Mouse (Mus musculus): Measurements from ENCODE around the gene Erg.

The Erg gene

DNA sequence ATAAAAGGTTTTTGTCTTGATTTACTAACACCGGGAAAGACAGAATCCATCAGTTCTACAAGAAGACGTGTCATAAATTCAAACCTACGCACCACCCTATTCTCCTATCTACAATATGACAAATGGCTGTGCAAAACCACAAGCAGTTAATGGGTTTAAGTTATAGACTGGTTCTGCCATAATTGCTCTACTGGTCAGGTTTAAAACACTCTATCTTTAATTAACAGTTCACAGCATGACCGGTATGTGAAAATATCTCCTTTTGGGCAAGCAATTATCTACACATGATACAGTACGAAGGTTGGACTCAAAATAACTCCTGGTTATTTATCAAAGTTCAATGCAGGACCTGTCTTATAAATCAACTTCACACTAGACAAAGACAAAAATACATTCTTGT lies 107.8 kb downstream of the Erg start:
- DNase-seq (ENCODE audit: low spot score), result no peak

DNA sequence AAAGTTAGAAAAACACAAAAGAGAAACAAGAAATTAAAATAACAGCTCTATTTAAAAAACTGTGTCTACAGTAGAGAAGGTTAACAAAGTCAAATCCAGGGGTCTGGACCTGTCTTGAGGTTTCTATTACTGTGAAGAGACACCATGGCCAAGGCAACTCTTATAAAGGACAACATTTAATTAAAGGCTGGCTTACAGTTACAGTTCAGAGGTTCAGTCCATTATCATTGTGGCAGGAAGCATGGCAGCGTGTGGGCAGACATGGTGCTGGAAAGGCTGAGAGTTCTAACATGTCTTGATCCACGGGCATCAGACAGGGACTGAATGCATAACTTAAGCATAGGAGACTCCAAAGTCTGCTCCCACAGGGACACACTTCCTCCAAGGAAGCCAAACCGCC lies 111.4 kb downstream of the Erg start:
- no peak for DNase-seq (ENCODE audit: low spot score)

DNA sequence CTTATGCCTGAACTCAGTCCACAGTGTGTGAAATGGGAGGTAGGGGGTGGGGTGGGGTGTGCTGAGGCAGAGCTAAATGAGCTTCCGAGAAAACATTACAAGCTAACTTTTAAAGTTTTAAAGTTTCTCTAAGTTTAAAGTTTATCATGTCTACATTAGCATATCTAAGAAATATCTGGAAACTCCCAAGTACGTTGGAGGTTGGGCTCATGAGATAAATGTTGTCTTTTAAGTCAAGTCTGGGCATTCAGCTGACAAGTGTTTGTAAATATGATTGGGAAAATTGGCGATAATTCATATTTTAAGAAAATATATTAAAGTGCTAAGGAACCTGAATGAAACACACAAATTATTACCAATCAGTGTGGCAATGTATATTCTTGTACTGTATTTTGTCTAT lies 112.4 kb downstream of the Erg start:
- DNase-seq (ENCODE audit: low spot score), result no peak

DNA sequence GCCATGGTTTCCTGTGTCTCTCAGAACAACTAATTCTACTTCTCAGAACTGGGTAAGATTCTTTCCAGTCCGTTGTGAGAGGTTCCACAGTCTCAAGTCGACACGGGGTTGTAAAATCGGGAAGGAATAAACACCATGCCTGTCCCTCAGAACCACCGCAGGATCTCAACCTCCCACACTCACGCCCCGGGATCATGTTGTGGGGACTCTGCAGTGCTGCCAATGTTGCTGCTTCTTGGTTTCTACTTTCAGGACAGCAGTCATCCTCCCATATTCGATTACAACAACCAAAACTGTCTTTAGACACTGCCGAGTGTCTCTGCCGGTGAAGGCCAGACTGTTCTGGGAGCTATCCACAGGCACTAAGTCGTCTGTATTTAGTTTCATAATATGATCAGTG lies 113.6 kb downstream of the Erg start:
- no peak for DNase-seq (ENCODE audit: low spot score)

DNA sequence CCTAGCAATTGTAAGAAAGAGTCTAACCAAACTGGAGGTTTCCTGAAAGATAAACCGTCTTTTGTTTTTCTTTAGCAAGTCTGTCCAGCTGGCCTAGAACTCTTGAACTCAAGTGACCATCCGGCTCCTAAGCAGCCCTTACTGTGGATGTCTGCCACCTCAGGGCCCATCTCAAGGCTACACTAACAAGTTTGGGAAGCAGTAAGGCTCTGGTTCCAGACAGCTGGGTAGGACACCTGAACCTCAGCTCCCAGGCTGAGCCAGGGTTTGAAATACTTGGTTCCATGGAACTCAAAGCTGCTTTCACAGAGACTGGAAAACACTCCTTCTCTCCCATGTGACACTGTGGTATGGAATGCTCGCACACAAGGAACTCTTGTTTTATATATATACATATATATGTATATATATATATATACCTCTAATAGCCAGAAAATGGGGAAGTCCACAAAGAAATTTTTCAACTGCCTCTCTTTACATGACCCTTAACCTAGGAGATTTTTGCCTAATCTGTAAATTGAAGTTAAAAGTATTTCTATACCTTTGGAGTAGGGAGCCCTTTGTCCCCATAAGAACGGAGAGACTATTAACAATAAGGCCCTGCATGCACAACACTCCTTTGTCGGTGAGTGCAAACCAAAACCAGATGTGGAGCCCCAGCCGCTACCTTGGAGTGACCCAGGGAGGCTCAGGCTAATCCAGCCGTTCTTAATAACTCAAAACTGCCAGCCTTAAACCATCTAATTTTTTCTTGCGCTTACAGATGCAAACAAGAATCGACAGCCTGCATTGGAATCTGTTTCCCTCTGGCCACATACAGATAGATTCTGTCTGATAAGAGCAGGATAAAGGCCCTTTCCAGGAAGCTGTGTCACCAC lies 116.9 kb downstream of the Erg start:
- DNase-seq (ENCODE audit: low spot score), result no peak

DNA sequence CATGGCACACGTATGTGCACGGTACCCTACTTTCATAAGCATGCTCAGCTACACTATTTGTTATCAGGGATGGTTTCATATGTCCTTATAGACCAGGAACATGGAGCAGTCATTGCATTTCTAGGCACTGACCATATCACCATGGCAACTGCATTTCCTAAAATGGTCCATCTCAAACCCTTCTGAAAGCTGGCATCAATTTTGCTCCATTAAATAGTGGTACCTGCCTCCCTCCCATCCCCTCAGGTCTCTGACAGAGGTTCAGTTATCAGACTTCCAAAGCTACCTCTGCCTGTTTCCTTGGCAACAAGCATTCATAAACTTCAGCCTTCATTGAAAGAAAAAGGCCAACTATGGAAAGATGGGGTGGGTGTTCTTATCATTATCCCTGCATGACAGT lies 118.5 kb downstream of the Erg start:
- DNase-seq (ENCODE audit: low spot score), result no peak

DNA sequence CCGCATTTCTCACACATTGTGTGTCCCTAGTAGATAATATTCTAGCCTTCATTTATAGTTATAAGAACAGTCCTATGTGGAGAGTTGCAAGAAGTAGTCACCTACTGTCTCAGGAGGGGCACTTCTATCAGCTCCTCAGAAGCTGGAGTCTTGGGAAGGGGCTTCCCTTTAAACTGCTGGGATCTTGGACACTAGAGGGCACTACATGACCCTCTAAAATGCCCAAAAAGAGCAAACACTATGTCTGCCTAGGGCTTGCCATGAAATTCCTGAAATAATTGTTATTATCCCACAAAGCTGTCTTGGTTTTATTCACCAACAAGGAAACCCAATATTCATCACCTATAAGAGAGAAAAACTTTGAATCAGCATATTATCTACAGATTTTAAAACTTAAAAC lies 119.8 kb downstream of the Erg start:
- no peak for DNase-seq (ENCODE audit: low spot score)

DNA sequence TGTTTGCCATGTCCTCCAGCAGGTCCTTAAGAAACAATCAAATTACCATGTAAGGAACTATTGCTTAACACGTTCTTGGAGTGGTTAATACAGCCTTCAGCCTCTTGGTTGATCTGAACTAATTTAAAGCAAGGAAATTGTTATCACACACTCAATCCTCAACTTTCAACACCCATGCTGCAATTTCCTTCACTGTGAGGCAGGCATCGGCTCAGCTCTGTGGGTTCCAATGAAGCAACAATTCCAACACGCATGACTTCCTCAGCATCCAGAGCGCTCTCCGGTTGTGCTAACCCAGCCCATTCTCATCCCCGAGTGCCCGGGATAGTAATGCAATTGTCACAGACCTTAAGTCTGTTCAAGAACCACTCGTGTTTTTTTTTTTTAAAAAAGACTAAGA lies 121.8 kb downstream of the Erg start:
- no peak for DNase-seq (ENCODE audit: low spot score)

DNA sequence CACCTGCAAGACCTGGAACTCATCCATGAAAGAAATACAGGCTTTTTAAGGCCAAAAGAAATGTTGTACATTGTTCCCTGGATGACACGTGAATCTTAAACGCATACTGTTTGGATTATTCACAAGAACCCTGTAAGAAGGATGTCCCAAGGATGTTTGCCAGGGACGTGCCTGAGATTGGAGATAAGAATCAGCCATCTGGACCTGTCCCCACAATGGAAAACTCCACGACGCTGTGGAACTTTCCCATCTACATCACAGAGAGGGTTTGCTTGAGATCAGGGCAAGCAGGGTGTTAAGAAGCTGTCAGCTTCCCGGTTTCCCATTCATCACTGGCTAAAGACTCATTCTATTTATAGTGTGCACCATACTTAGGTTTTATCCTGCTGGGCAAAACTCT lies 122.6 kb downstream of the Erg start:
- no peak for DNase-seq (ENCODE audit: low spot score)

DNA sequence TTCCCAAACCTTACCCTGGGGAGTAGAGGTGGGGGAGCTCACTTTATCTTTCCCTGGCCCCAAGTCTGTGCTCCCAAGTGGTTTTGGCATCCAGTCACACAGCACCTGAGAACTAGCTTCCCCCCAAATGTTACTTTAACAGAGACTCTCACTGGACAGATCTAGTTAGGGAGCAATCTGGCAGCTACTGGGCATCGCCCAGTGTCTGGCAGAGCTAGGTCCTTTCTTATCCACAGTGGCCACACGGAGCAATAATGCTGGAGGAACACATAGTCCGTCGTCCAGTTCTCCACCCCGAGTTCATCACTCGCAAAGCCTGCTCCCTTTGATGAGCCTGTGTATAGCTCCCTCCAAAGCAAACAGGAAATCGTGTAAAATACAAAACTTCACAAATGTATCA lies 124.5 kb downstream of the Erg start:
- DNase-seq (ENCODE audit: low spot score), result no peak

DNA sequence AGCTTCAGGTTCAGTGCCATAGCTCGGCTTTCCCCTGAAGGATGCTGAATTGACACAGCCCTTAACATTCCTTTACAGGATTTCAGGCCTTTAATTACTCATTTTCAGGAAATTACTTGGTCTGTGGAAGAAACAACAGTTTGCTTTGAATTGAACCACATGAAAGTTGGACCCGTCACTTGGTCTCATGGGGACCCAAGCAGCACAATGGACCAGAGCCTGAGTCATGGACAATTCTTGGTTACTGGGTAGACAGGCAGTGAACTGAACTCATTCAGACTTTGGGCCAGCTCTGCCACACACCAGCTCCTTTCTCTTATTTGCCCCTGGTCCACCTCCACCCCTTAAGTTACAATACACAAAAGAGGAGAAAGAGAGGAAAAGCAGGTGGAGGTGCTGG lies 126.1 kb downstream of the Erg start:
- DNase-seq (ENCODE audit: low spot score), result no peak

DNA sequence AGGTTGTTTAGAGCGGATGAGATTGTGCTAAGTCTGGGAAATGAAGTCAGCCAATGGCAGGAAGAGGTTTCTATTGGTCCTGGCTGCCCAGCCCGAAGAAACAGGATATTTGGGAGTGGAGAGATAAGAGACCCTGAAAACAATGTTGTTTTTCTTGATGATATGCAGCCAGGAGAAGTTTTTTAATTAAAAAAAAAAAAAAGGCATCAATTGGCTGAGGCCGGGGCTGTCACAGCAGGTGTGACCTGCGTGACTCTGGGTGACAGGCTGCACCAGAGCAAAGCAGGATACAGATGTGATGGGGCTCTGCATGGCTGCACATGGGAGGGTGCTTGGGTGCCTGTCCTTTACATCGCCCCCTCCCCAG lies 127.1 kb downstream of the Erg start:
- no peak for DNase-seq (ENCODE audit: low spot score)

DNA sequence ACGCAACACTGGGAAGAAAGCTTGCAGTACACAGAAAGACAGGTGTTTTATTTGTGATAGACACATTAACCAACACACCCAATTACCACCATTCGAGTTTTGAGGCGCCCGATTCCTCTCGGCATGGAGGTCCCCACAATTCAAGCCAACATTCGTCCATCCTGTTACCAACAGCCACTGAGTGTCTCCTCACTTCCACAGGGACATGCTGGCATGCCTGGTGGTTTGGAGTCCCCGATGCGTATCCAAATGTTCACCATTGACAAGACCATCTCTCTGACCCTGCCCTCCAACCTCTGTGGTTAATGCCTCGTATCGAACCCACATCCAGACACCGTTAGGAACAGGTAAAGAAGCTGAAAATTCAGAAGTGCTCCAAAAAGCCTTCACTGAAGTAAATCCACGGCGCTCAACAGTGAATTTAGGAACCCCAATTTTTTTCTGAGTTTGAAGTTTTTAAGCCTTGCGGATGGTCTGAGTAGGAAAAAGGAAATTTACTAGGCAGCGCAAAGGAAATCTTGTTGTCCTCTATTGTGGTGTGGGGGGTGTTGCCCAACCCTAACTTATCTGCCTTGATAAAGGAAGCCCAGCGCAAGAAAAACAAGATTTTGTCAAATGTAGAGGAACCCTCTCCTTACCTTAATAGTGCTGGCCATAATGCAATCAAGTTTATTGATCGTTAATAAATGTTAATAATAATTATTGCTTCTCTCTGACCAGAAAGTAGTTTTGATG lies 127.6 kb downstream of the Erg start:
- DNase-seq (ENCODE audit: low spot score), result no peak

DNA sequence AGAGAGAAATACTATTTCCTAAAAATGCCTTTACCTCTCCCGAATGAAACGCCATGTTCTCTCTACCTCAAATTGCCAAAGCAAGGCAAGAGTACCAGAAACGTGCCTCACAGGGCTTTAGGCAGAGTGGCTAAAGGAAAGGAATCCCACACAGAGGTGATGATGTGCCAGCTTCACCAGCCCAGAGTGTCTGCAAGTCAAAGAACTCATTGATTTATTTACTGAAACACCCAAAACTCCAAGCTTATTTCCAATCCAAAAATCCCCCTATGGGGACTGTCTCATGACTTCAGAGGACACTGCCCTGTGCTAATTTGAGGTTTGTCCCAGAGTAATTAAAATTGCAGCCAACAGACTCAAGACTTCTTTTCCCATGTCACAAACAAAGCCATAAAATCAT lies 129.4 kb downstream of the Erg start:
- no peak for DNase-seq (ENCODE audit: low spot score)

DNA sequence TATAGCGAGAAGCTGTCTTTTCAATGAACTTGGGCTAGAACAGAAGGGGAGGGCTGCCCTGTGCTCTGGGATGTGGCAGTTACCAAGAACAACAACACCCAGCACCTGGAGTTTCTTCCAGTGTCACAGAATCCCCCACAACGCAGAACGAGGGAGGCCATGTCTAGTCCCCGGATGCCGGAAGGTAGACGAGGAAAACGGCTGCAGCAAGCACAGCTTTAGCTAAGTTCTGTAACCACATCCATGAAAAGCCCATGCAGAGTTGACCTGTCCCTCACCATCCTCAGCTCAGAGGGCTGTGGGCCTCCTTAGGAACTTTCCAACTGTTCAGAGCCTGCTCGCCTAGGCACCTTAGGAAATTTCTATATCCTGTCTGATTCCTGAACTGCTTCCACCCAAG lies 130.5 kb downstream of the Erg start:
- DNase-seq (ENCODE audit: low spot score), result no peak

DNA sequence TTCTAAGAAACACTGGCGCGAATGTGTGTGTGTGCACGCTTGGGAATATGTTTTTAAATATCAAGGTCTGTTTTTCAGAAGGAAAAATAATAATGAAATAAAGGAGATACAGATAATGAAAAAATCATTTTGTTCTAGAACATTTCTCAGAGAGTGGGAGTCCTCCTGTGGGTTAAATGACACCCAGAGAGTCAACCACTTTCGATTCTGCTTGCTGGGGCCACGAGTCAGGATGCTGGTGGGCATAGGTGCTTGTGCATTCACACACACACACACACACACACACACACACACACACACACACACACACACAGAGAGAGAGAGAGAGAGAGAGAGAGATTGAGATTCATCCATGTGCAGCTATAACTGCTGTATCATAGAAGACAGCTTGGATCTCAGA lies 130.9 kb downstream of the Erg start:
- no peak for DNase-seq (ENCODE audit: low spot score)

DNA sequence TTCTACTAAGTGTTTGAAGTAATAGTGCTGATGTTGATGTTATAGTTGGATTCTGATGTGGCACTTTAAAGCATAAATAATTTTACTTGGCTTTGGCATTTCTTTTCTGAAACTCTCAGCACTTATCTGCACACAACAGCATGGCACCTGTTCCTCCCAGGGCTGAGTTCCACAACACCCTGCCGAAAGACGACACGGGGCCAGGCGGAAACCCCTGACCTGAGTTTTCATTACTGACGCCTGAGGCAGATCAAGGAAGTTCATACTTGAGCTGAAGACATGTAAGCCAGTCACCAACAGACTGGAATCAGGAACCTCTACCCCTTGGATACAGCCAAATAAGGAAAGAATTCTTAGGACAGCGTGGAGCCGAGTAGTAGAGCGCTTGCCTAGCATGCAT lies 134.0 kb downstream of the Erg start:
- no peak for DNase-seq (ENCODE audit: low spot score)

DNA sequence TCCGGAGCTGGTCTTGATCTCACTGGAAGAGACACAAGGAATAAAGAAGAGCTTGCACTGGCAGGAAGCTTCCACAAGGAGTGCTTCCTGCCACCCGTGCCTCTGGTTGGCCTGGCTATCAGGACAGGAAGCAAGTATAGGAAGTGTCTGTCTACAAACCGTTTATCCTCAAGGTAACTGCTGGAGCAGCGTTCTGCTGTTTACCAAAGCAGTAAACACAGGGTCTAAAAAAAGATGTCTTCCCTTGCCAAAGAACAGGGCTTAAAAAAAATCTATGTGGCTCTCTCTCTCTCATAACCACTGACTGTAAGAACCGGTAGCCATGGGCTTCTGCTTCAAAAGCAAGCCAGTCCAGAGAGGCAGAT lies 137.1 kb downstream of the Erg start:
- DNase-seq (ENCODE audit: low spot score), result no peak

DNA sequence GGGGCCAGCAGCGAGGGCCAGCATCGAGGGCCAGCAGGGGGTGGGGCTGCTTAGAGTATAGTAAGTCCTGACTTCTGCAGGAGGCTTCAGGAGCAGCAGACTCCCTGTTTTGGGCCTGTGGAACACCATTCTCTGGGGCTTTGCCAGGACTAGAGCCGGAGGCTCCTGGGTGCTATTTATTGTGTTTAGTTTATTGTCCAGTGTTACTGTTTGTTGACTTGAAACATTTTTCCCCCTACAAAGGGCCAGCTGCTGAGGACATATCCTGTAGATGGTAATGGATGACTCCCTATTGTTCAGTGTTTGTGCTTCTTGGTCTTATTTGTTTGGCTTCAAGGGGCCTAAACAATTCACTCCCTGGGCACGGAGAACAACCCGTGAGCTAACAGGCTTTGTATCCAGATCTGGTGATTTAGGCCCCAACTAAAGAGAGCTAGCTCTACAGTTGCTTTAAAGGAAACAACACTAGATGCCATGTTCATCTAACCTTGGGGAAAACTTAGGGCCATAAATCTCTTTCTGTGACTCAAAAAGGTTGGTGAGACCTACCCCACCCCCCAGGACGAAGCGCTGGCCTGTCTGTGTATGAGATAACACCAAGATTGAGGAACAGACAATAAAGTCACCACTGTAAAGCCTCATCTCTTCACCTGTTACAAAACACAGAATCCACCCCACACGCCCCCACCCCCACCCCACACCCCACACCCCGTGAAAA lies 137.6 kb downstream of the Erg start:
- DNase-seq (ENCODE audit: low spot score), result no peak

DNA sequence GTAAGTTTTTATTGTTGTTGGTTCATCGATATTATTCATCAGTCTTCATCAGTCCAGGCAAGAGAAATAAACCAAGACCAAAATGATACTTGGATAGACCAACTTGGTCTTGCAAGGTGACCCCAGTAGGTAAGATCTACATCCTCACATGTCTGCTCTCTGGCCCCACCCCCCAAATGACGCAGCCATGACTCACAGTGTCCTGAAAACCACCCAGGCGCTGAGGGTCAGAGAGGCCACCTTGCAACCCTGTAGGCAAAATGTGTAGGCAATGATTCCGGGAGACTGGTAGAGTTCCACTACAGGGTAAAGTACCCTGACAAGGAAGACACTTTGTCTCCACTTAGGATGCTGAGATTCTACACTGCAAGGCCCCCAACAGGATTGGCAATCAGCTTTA lies 138.5 kb downstream of the Erg start:
- DNase-seq (ENCODE audit: low spot score), result no peak

DNA sequence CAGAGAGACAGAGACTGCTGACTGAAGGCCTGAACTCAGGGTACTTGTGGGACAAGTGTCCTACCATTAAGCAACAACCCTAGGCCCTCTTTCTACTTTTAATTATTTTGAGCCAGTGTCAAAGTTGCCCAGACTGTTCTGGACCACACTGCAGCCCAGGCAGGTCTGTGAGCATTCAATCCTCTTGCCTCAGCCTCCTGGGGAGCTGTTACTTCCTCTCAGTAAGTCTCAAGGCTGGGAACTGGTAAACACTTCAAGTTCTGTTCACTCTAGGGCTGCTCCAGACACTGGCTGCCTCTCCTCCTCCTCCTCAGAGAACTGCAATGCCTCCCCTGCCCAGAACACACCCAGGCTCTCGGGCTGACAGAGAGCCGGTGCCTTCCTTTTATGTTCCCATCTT lies 140.0 kb downstream of the Erg start:
- no peak for DNase-seq (ENCODE audit: low spot score)

DNA sequence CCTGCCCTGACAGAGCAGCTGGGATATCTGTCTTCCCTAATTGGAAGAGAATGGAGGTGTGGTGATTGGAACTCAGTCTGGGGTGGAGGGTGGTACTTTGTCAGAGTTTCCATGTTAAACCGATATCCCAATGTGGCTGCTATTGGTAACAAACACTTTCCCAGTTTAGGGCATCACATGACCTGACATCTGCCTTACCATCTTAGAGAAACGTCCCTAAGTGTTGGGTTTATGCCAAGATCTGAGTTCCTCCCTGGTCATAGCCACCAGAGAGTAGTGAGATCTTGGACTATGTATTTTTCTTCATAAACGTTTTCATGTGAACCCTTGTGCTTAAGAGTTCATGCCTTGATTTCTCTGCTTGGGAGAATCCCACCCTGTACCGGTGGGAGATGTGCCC lies 144.4 kb downstream of the Erg start:
- DNase-seq (ENCODE audit: low spot score), result no peak

DNA sequence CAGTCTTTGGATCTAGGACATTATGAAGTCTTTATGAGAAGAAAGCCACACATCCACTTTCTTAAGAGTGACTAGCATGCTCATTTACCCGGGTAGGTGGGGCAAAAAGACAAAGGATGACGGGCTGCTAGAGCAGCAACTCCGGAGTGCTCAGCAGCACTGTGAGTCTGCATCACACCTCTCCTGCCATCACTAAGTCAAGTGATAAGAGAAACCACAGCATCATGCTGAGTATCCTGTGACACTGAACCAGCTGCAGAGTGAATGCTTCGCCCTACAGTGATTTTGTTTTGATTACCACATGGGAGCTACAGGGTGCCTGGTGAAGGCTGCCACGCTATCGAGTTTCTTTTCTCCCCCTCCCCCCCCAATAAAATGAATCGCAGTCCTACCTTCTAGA lies 145.2 kb downstream of the Erg start:
- no peak for DNase-seq (ENCODE audit: low spot score)
